Mouse (Mus musculus) limb, embryonic 14.5 days (tissue): ENCODE measurements around the gene Ciart. TPM values are rescaled to one million over a fixed set of nuclear protein-coding genes. Genes with fewer than 3 reads are reported as not detected.
A peak's percentile ranks its signal among the peaks of the same experiment; 100 is the strongest.

ENCODE experiments used
- ATAC-seq: fragments of 200-750 bp; cut with Nextera tagmentation; 2 replicates; pipeline ENCODE4 v1.8.0; 2017; ENCODE audit warnings: low read depth, moderate number of reproducible peaks, moderate TSS enrichment; ENCODE audit not compliant: low FRiP score
- DNase-seq: peaks from one replicate; pipeline ENCODE4 v3.0.0-alpha.2; 2015; ENCODE audit warnings: low spot score
- H3K27ac ChIP-seq: fragments of 300-500 bp; sonication (generic); replicated peaks from 2 replicates; pipeline ENCODE4 v1.5.1; 2014; ENCODE audit warnings: low read depth, mild to moderate bottlenecking, low read length, moderate library complexity, mixed read lengths
- H3K27me3 ChIP-seq: fragments of 300-500 bp; sonication (generic); 2 replicates; pipeline ENCODE4 v1.6.1; 2014; ENCODE audit warnings: low read length, mixed read lengths; ENCODE audit not compliant: control insufficient read depth, insufficient read depth
- H3K36me3 ChIP-seq: fragments of 300-500 bp; sonication (generic); 2 replicates; pipeline ENCODE4 v1.6.1; 2014; ENCODE audit warnings: mild to moderate bottlenecking, low read length, moderate library complexity, mixed read lengths; ENCODE audit not compliant: control insufficient read depth, insufficient read depth
- H3K4me1 ChIP-seq: fragments of 300-500 bp; sonication (generic); 2 replicates; pipeline ENCODE4 v1.6.1; 2014; ENCODE audit warnings: antibody characterized with exemption, low read length, mixed read lengths; ENCODE audit not compliant: control insufficient read depth, insufficient read depth
- H3K4me2 ChIP-seq: fragments of 300-500 bp; sonication (generic); replicated peaks from 2 replicates; pipeline ENCODE4 v1.6.1; 2014; ENCODE audit warnings: low read depth, mild to moderate bottlenecking, low read length, moderate library complexity; ENCODE audit not compliant: severe bottlenecking
- H3K4me3 ChIP-seq: fragments of 300-500 bp; sonication (generic); replicated peaks from 2 replicates; pipeline ENCODE4 v1.5.1; 2014; ENCODE audit warnings: low read length
- H3K9ac ChIP-seq: fragments of 300-500 bp; sonication (generic); 2 replicates; pipeline ENCODE4 v1.6.1; 2014; ENCODE audit warnings: mild to moderate bottlenecking, low read depth, low read length, moderate library complexity; ENCODE audit not compliant: severe bottlenecking
- H3K9me3 ChIP-seq: fragments of 300-500 bp; sonication (generic); 2 replicates; pipeline ENCODE4 v1.6.1; 2016; ENCODE audit warnings: low read length; ENCODE audit not compliant: control insufficient read depth
- POLR2A ChIP-seq: fragments of 200-500 bp; IDR thresholded peaks from 2 replicates; pipeline ENCODE4 v1.8.0; 2012; ENCODE audit warnings: inconsistent platforms, mild to moderate bottlenecking, moderate library complexity, borderline replicate concordance; ENCODE audit not compliant: insufficient read depth, insufficient read length; ENCODE audit errors: extremely low read depth
- WGBS: fragments of 180-500 bp; shearing (Covaris S2); extraction: QIAGEN DNeasy Blood & Tissue Kit; methylation state at CpG from one replicate; pipeline ENCODE4 v1.1.7; 2014; 5-methylcytosine and 5-hydroxymethylcytosine counted together
- polyA plus RNA-seq, 2 experiments: library from polyadenylated mRNA; depleted of rRNA in 1 of 2; stranded (reverse) in 1 of 2; unstranded in 1 of 2; fragments of >200 nt; fragmentation: Nextera tagmentation in 1 of 2; extraction: Ambion mirVana in 1 of 2; gene quantifications; 2 replicates each; pipeline versions ENCODE4 v1.2.1 to v1.2.3; 2012 to 2014

The Ciart gene
- polyA plus RNA-seq, 2 experiments: 4.4 to 8.4 TPM

- Histone ChIP-seq H3K9ac (peak within 1 kb of the TSS; percentile 81), H3K4me3 (peak within 1 kb of the TSS; percentile 87), H3K4me1 (peaks cover 7% of the 10 kb centered on the region), H3K27me3 (no peaks in the 10 kb centered on the region), H3K4me2 (peak within 1 kb of the TSS; percentile 65), H3K27ac (peak within 1 kb of the TSS; percentile 79), H3K36me3 (peaks cover 31% of the 10 kb centered on the region), H3K9me3 (no peaks in the 10 kb centered on the region)
- under 1% methylated on average over 56 of the region's 56 CpGs for WGBS
- TF ChIP-seq POLR2A: no peak; the same call in 1 of the 2 replicates
- ATAC-seq: peak; percentile 98
- peak; percentile 94 for DNase-seq
These were observed 26.5 kb downstream of the Ciart start, which contains the start of gene Prpf3 for GRCm38 (mm10) chr3:95855502-95856089. Gene Prpf3, minus strand, starts transcription at chr3:95855885.

- H3K4me1 ChIP-seq: peaks cover 7% of the 10 kb centered on the region
- TF ChIP-seq POLR2A: no peak
- DNase-seq (no peak), ATAC-seq (no peak)
- H3K27ac ChIP-seq: no peak overlapping the region
- H3K9ac ChIP-seq: no peak overlapping the region
- H3K9me3 ChIP-seq: no peaks in the 10 kb centered on the region
- 95% methylated on average over 8 of the region's 8 CpGs for WGBS
- H3K4me3 ChIP-seq: no peak overlapping the region
- H3K27me3 ChIP-seq: no peaks in the 10 kb centered on the region
- H3K4me2 ChIP-seq: no peak overlapping the region
- peaks cover 73% of the 10 kb centered on the region for H3K36me3 ChIP-seq
These were observed 30.7 kb downstream of the Ciart start for GRCm38 (mm10) chr3:95851317-95851716.

- Histone ChIP-seq H3K4me3 (no peak overlapping the region), H3K9me3 (no peaks in the 10 kb centered on the region), H3K4me2 (no peak overlapping the region), H3K9ac (no peak overlapping the region), H3K36me3 (peaks cover 80% of the 10 kb centered on the region), H3K27me3 (no peaks in the 10 kb centered on the region), H3K4me1 (peaks cover 7% of the 10 kb centered on the region), H3K27ac (no peak overlapping the region)
- no peak for DNase-seq
- ATAC-seq: no peak
- 87% methylated on average over 4 of the region's 4 CpGs for WGBS
- TF ChIP-seq POLR2A: no peak
These were observed 31.4 kb downstream of the Ciart start for GRCm38 (mm10) chr3:95850611-95851010.

GRCm38 (mm10) chr3:95842503-95843214 lies 39.4 kb downstream of the Ciart start:
- Histone ChIP-seq H3K9ac (no peak overlapping the region), H3K27me3 (no peaks in the 10 kb centered on the region), H3K36me3 (peaks cover 90% of the 10 kb centered on the region), H3K9me3 (no peaks in the 10 kb centered on the region), H3K4me1 (no peaks in the 10 kb centered on the region), H3K27ac (no peak overlapping the region), H3K4me2 (no peak overlapping the region), H3K4me3 (no peak overlapping the region)
- 91% methylated on average over 3 of the region's 3 CpGs for WGBS
- ATAC-seq (no peak), DNase-seq (no peak)
- TF ChIP-seq POLR2A: no peak

GRCm38 (mm10) chr3:95839250-95839649 lies 42.8 kb downstream of the Ciart start:
- 93% methylated on average over 2 of the region's 2 CpGs for WGBS
- ATAC-seq (no peak), DNase-seq (no peak)
- no peaks in the 10 kb centered on the region for H3K4me1 ChIP-seq
- H3K9ac ChIP-seq: no peak overlapping the region
- no peaks in the 10 kb centered on the region for H3K9me3 ChIP-seq
- peaks cover 87% of the 10 kb centered on the region for H3K36me3 ChIP-seq
- no peak overlapping the region for H3K4me2 ChIP-seq
- H3K27me3 ChIP-seq: no peaks in the 10 kb centered on the region
- H3K27ac ChIP-seq: no peak overlapping the region
- H3K4me3 ChIP-seq: no peak overlapping the region
- no peak for TF ChIP-seq POLR2A
